Mouse (Mus musculus): Measurements from ENCODE around the gene Srcin1. TPM values are rescaled to one million over a fixed set of nuclear protein-coding genes. Genes with fewer than 3 reads are reported as not detected.

Gene Srcin1
- polyA plus RNA-seq, 1 experiment: not detected

GRCm38 (mm10) chr11:97521741-97522474 lies 54.1 kb downstream of the Srcin1 start:
- peaks cover 46% of the 10 kb centered on the region for H3K27me3 ChIP-seq (ENCODE audit: control insufficient read depth, insufficient read depth, insufficient read length)
- no peak overlapping the region for H3K4me3 ChIP-seq
- no peak for TF ChIP-seq SRF (IDR thresholded peaks at IDR 0.05; ENCODE audit: control insufficient read depth, insufficient read length, low read depth)
- H3K4me2 ChIP-seq (ENCODE audit: low read depth): no peak overlapping the region
- no peak overlapping the region for H3ac ChIP-seq (ENCODE audit: control insufficient read depth, insufficient read length)
- no peaks in the 10 kb centered on the region for H3K36me3 ChIP-seq (ENCODE audit: control insufficient read depth, insufficient read depth)
- no peaks in the 10 kb centered on the region for H3K79me2 ChIP-seq (ENCODE audit: control insufficient read depth, insufficient read depth)

GRCm38 (mm10) chr11:97520541-97520940 lies 55.4 kb downstream of the Srcin1 start:
- Histone ChIP-seq H3K36me3 (ENCODE audit: control insufficient read depth, insufficient read depth) (no peaks in the 10 kb centered on the region), H3K4me2 (ENCODE audit: low read depth) (no peak overlapping the region), H3ac (ENCODE audit: control insufficient read depth, insufficient read length) (no peak overlapping the region), H3K79me2 (ENCODE audit: control insufficient read depth, insufficient read depth) (no peaks in the 10 kb centered on the region), H3K4me3 (no peak overlapping the region), H3K27me3 (ENCODE audit: control insufficient read depth, insufficient read depth, insufficient read length) (peaks cover 53% of the 10 kb centered on the region)
- no peak for TF ChIP-seq USF1 (IDR thresholded peaks at IDR 0.05; ENCODE audit: low read depth)
- TF ChIP-seq CEBPB (IDR thresholded peaks at IDR 0.05; ENCODE audit: insufficient read depth, poor library complexity, severe bottlenecking): no peak
- no peak for TF ChIP-seq MYOD1 (IDR thresholded peaks at IDR 0.05; ENCODE audit: control insufficient read depth in 1 of 3, insufficient read length in 2 of 3, low read depth in 2 of 3)
- no peak for TF ChIP-seq SRF (IDR thresholded peaks at IDR 0.05; ENCODE audit: control insufficient read depth, insufficient read length, low read depth)
- no peak for TF ChIP-seq POLR2AphosphoS2 (IDR thresholded peaks at IDR 0.05; ENCODE audit: insufficient read length, low read depth)
- TF ChIP-seq POLR2A (IDR thresholded peaks at IDR 0.05; ENCODE audit: insufficient read length, low read depth): no peak
- no peak for TF ChIP-seq REST (IDR thresholded peaks at IDR 0.05; ENCODE audit: insufficient read depth, insufficient read length)
- no peak for TF ChIP-seq E2F4 (IDR thresholded peaks at IDR 0.05; ENCODE audit: insufficient read depth)
- no peak for TF ChIP-seq MAX (IDR thresholded peaks at IDR 0.05; ENCODE audit: low read depth)
- no peak for TF ChIP-seq MYOG (IDR thresholded peaks at IDR 0.05; ENCODE audit: control insufficient read depth in 1 of 3, insufficient read depth in 1 of 3, insufficient read length in 2 of 3, low read depth in 2 of 3)
- no peak for TF ChIP-seq TCF12 (IDR thresholded peaks at IDR 0.05; ENCODE audit: insufficient read depth, poor library complexity, severe bottlenecking)

- H3K79me2 ChIP-seq (ENCODE audit: control insufficient read depth, insufficient read depth): no peaks in the 10 kb centered on the region
- H3K27me3 ChIP-seq (ENCODE audit: control insufficient read depth, insufficient read depth, insufficient read length): peaks cover 32% of the 10 kb centered on the region
- no peaks in the 10 kb centered on the region for H3K36me3 ChIP-seq (ENCODE audit: control insufficient read depth, insufficient read depth)
- no peak overlapping the region for H3K4me2 ChIP-seq (ENCODE audit: low read depth)
- H3ac ChIP-seq (ENCODE audit: control insufficient read depth, insufficient read length): no peak overlapping the region
- H3K4me3 ChIP-seq: no peak overlapping the region
- TF ChIP-seq POLR2A (IDR thresholded peaks at IDR 0.05; ENCODE audit: insufficient read length, low read depth) (no peak), MYOG (IDR thresholded peaks at IDR 0.05; ENCODE audit: control insufficient read depth in 1 of 3, insufficient read depth in 1 of 3, insufficient read length in 2 of 3, low read depth in 2 of 3) (no peak), USF1 (IDR thresholded peaks at IDR 0.05; ENCODE audit: low read depth) (no peak)
Observed at GRCm38 (mm10) chr11:97513066-97513465, 62.9 kb downstream of the Srcin1 start.

GRCm38 (mm10) chr11:97512511-97512910 lies 63.5 kb downstream of the Srcin1 start:
- Histone ChIP-seq H3K4me2 (ENCODE audit: low read depth) (no peak overlapping the region), H3K36me3 (ENCODE audit: control insufficient read depth, insufficient read depth) (no peaks in the 10 kb centered on the region), H3K4me3 (no peak overlapping the region), H3K79me2 (ENCODE audit: control insufficient read depth, insufficient read depth) (no peaks in the 10 kb centered on the region), H3K27me3 (ENCODE audit: control insufficient read depth, insufficient read depth, insufficient read length) (peaks cover 29% of the 10 kb centered on the region), H3ac (ENCODE audit: control insufficient read depth, insufficient read length) (no peak overlapping the region)
- TF ChIP-seq MYOD1 (IDR thresholded peaks at IDR 0.05; ENCODE audit: control insufficient read depth in 1 of 3, insufficient read length in 2 of 3, low read depth in 2 of 3) (no peak), POLR2A (IDR thresholded peaks at IDR 0.05; ENCODE audit: insufficient read length, low read depth) (no peak), MYOG (IDR thresholded peaks at IDR 0.05; ENCODE audit: control insufficient read depth in 1 of 3, insufficient read depth in 1 of 3, insufficient read length in 2 of 3, low read depth in 2 of 3) (no peak)

- H3K27me3 ChIP-seq (ENCODE audit: control insufficient read depth, insufficient read depth, insufficient read length): peaks cover 22% of the 10 kb centered on the region
- H3ac ChIP-seq (ENCODE audit: control insufficient read depth, insufficient read length): no peak overlapping the region
- no peak overlapping the region for H3K4me3 ChIP-seq
- H3K79me2 ChIP-seq (ENCODE audit: control insufficient read depth, insufficient read depth): no peaks in the 10 kb centered on the region
- H3K4me2 ChIP-seq (ENCODE audit: low read depth): no peak overlapping the region
- no peak for TF ChIP-seq USF1 (IDR thresholded peaks at IDR 0.05; ENCODE audit: low read depth)
- no peak for TF ChIP-seq REST (IDR thresholded peaks at IDR 0.05; ENCODE audit: insufficient read depth, insufficient read length)
- no peak for TF ChIP-seq TCF12 (IDR thresholded peaks at IDR 0.05; ENCODE audit: insufficient read depth, poor library complexity, severe bottlenecking)
- TF ChIP-seq CEBPB (IDR thresholded peaks at IDR 0.05; ENCODE audit: insufficient read depth, poor library complexity, severe bottlenecking): no peak
- no peak for TF ChIP-seq E2F4 (IDR thresholded peaks at IDR 0.05; ENCODE audit: insufficient read depth)
- no peak for TF ChIP-seq MYOG (IDR thresholded peaks at IDR 0.05; ENCODE audit: control insufficient read depth in 1 of 3, insufficient read depth in 1 of 3, insufficient read length in 2 of 3, low read depth in 2 of 3)
- TF ChIP-seq POLR2A (IDR thresholded peaks at IDR 0.05; ENCODE audit: insufficient read length, low read depth): no peak
- no peak for TF ChIP-seq TCF3 (IDR thresholded peaks at IDR 0.05; ENCODE audit: insufficient read length, low read depth)
- TF ChIP-seq SRF (IDR thresholded peaks at IDR 0.05; ENCODE audit: control insufficient read depth, insufficient read length, low read depth): no peak
- no peak for TF ChIP-seq MYOD1 (IDR thresholded peaks at IDR 0.05; ENCODE audit: control insufficient read depth in 1 of 3, insufficient read length in 2 of 3, low read depth in 2 of 3)
- no peak for TF ChIP-seq POLR2AphosphoS2 (IDR thresholded peaks at IDR 0.05; ENCODE audit: insufficient read length, low read depth)
- H3K36me3 ChIP-seq (ENCODE audit: control insufficient read depth, insufficient read depth): no peaks in the 10 kb centered on the region
Observed at GRCm38 (mm10) chr11:97511661-97512369, 64.2 kb downstream of the Srcin1 start.

Data from myocyte (in vitro differentiated cells).